Mouse (Mus musculus) heart, postnatal 36 days (tissue): ENCODE results near the gene Ctnna2. TPM values are rescaled to one million over a fixed set of nuclear protein-coding genes. Genes with fewer than 3 reads are reported as not detected.

Source experiments
- DNase-seq, 2 experiments: peaks; one replicate each; pipeline ENCODE4 v3.0.0; 2021 to 2022
- intact Hi-C: fragments of 180-260 bp; cut with DNase I; formaldehyde crosslinking; loops from one replicate; pipeline ENCODE4 v1.15.1; 2025
- total RNA-seq, 2 experiments: library from RNA; stranded (reverse); gene quantifications; 2 replicates each; pipeline ENCODE4 v1.2.3; 2021

Ctnna2 gene
- not detected for total RNA-seq

GRCm38 (mm10) chr6:77979241-77979961, at the start of gene Ctnna2:
Gene Ctnna2, minus strand, starts transcription at chr6:77979699.
- intact Hi-C loops = no loop called here
- DNase-seq = peak; percentile 20 to 21

DNA sequence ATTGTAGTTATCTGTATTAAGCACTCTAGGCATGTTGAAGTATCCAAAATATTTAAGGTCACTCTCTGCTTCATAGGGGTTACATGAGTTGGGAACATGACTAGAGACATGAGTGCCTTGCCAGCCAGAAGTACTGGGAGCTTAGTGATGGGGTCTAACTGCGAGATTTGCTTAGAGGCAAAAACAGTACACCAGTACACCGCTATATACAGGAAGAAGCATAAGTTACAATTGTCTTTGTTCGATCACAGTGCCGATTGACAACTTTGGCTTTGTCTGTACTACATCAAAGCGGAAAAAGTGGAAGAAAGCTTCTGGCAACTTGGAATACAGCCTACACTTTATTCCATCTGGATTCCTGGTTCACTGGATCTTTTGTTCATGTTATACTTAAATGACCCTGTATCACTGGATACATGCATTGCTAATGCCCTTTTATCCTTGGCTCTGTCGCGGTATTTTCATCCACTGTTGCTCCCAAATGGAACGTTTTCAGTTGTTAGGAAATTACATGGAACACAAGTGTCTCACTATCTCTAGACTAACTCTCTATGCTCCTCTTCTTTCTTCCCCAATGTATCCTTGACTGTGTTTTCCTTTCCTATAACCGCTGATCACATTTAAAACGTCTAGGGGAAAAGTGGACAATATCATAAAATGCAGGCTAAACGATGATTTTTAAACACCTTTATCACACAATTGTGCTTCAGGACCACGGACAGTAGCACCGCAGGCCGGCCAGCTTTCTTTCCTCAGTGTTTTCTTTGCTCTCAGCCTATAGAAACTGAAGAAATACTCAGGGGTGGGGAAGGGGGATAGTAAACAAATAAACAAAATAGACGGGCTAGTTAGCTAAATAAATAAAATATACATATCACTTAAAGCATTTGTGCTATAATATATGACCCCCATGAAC, 896 bp upstream of the Ctnna2 start:
- intact Hi-C loops = no loop called here
- no peak for DNase-seq

DNA sequence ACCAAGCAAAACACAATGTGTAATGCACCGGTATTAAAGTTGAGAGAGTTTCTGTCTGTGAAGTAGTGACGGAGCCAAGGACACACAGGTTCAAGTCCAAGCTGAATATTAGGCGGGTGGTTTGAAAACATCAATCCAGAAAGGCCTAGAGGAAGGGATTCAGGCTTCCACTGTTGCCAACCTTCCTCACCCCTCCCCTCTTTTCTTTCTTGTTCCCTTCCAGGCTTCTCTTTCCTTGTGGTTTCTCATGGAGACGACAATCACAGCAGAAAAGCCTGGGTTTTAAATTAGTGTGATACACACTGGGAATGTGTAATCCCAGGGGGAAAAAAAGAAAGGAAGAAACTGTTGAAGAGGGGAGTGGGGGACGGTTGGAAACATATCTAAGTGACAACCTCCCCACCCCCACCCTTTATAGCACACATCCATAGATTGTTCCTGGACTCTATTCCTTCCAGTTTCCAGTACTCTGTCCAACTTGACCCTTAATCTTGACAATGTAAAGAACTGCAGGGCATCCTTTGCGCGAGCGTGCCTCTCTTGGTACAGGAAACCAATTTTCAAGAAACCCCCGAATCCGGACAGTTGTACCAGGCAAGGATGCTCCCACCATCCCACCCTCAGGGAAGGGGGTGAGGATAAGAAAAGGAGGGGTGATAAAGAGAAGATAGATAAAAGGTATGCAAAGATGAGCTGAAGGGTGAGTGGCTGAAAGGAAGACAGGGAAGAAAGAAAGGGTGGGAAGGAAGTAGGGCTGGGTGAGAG, 841 bp downstream of the Ctnna2 start:
- DNase-seq = no peak
- intact Hi-C loops = no loop called here

GRCm38 (mm10) chr6:77970545-77971242, 8.8 kb downstream of the Ctnna2 start:
- intact Hi-C loops = no loop called here
- no peak for DNase-seq

DNA sequence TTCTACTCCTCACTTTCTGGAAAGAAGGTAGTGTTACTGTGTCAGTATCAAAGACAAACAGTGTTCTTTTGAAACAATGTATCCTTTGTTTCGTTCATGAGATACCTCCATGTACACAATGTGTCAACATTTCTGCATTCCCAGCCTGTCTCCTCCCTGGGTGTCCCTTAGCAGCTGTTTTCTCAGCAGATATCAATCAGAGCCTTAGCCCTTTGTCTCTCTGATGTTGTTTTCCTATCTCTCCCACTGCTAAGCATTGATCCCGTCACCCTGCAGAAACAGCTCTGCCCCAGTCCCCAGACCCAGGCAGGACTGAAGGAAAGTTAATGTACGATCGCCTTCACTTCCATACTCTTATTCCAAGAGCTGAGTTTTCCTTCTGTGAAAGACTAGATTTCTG, 9.7 kb downstream of the Ctnna2 start:
- intact Hi-C loops = no loop called here
- no peak for DNase-seq

DNA sequence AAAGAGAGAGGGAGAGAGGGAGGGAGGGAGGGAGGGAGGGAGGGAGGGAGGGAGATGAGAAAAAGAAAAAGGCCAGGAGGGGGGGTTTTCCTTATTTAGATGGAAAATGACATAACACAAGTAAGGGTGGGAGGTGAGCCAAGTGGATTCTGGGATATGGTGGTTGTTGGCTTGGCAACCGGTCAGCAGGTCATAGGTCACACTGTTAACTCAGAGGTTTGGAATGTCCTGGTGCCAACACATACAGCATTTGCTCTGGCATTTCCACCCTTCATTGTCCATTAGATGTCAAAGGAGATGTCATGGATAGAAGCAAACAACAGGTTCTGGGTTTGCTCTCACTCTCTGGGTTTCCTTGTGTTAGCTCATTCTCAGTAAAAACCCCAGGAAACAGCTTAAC, 17.5 kb downstream of the Ctnna2 start:
- intact Hi-C loops = no loop called here
- DNase-seq = no peak

DNA sequence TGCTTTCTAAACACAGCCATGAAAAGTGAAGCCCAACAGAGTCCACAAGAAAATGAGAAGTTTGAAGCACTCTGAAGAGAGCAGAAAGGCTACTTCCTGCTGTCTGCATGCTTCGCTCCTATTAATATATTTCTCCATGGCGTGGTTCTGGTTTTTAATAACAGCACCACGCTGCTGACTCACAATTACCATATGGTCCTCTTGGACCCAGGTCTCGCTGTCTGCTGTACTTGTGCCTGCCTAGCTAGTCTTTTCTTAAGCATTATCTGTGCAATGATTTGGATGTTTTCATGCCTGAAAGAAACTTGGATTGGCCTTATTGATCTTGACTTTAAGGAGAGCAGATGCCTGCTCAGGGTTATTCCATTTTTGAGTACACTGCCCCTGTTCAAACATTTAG, 28.2 kb downstream of the Ctnna2 start:
- no peak for DNase-seq
- intact Hi-C loops = no loop called here

DNA sequence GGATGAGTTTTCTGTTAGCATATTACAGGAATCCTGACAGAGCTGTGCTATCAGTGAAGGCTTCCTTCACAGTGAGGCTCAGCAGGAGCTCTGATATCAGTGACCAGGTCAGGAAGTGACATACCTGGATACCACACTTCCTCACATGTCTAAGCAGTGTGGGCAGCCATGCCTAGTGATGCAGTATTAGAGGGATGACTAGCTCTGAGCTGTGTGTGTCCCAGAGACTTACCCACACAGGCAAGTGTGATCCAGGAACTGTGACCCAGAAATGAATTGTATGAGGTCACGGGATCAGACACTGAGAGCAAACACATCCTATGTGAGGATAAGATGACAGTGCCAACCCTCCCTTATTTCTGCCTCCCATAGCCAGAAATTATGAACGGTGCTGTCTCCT, 28.8 kb downstream of the Ctnna2 start:
- intact Hi-C loops = no loop called here

DNA sequence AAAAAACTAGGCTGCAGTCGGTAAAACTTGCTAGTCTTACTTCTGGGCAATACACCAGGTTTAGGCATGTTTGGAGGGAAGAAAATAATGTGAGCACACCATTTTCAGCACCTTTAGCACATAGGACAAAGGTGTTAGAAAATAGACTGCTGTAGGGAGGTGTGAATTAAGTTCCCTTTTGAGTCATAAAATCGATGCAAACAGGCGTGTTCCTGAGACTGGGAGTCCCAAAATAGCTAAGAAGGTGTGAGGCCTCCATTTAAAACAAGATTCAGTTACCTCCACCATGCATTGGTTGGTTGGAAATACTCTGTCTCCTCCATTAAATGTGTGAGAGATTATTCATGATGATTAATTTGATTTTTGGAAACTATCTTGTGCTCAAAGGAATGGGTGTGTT, 50.1 kb downstream of the Ctnna2 start:
- intact Hi-C loops = no loop called here
- no peak for DNase-seq

More for the DNA sequence above, 28.8 kb downstream of the Ctnna2 start:
- no peak for DNase-seq

DNA sequence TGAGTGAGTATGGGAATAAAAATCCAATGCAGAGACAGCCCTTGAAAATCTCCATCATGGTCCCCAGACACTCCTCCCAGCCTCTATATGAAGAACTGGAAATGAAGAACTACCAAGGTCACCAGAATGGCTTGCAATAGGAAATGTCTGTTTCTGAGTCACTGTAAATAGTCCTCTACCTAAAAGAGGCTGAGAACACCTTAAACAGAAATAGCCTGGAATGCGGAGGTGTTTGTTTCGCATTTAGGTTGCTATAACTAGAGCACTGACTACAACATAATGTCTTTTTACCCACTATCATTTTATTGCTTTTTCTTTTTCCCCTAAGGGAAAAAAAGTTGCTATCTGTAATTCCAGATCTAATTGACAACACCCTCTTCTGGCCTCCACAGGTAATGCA, 106.3 kb downstream of the Ctnna2 start:
- intact Hi-C loops = no loop called here
- no peak for DNase-seq

- intact Hi-C loops = no loop called here
- DNase-seq = no peak
Observed at GRCm38 (mm10) chr6:77869313-77869712, 110.2 kb downstream of the Ctnna2 start.

DNA sequence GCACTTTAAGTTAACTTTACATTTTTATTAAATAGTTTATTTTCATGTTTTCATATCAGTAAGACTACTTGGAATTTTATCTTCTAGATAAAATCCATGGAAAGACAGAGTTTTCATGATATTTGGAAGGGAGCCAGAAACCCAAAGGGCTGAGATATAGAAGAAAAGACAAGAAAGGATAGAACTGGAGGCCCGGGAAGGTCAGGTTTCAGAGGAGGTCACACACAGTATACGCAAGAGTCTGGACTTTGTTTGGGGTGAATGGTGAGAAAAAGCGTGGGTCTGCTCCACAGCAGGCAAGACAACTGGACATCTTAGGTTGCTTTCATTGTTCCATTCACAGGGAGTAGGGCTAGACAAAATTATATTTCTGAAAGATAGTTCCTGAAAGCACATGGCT, 111.4 kb downstream of the Ctnna2 start:
- intact Hi-C loops = no loop called here
- no peak for DNase-seq

DNA sequence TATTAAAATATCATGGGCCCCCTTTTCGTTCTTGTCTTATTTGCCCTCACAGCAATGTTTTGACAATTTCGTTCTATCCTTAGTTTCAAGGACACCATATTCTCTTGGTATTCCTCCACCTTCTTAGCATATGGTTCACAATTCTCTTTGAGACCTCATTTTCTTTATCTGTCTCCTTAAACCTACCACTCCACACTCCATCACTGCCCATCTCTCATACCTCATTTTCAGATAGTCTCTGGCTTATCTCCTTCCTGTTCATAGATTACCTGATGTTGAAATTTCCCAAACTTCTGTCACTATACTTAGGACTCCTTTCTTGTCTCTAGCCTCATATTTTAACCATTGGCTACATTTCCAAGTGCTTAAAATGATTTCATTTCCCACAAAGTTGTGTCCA, 116.1 kb downstream of the Ctnna2 start:
- no peak for DNase-seq
- intact Hi-C loops = no loop called here

GRCm38 (mm10) chr6:77862781-77863180, 116.7 kb downstream of the Ctnna2 start:
- intact Hi-C loops = no loop called here
- no peak for DNase-seq

DNA sequence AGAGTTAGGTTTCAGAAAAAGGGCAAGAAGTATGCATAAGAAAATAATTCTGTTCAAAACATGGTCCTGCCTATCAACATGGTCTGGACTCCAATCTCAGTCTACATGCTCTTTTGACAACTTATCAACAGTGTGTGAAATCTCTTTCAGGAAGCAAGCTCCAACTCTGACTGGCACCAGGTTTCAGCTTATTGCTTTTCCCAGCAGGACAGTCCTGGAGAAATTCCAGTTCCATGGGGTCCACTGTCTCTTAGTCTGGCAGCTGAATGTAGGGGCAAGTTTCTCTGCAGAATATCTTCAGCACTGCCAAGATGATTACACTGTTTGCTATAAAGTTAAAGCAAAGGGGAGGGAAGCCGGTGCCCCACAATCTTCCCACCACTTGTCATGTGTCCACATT, 130.1 kb downstream of the Ctnna2 start:
- intact Hi-C loops = no loop called here
- DNase-seq = no peak

- intact Hi-C loops = no loop called here
- DNase-seq = no peak
Observed at GRCm38 (mm10) chr6:77848796-77849195, 130.7 kb downstream of the Ctnna2 start.

DNA sequence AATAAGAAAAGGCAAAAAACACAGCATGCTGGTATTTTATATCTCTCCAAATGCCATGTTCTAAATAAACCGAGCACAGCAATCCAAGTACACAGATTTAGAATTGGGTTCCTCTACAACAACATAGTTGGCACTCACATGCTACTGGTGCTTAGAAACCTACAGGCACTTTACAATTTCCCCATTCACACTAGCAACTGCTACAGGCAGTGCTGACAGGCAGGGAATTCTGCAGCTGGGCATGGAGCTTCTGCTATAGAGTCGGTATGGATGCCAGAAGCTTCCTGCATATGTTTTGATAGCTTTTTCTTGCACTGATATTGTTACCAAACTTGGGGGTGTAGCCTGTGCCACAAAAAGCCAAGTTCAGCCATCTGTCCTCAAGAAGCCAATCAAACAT, 131.8 kb downstream of the Ctnna2 start:
- intact Hi-C loops = no loop called here
- no peak for DNase-seq

DNA sequence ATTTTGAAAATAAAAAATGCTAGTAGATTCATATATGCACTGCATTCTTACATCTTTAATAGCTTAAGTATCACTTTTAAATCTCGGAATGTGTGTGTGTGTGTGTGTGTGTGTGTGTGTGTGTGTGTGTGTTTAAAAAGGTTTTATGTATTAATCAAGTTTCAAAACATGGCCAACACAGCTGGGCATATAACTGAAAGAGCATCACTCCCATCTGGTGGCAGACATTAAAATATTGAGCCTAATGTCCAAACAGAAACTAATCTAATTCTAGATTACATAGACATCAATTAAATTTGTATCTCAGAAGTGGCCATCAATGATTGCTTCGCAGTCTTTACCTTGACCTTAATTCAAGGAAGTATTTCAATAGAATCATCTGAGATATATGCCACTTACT, 140.4 kb downstream of the Ctnna2 start:
- intact Hi-C loops = loop anchor here (10.0 kb wide), 1 partner anchor 184 kb away; no protein-coding TSS in a partner anchor
- DNase-seq = no peak

DNA sequence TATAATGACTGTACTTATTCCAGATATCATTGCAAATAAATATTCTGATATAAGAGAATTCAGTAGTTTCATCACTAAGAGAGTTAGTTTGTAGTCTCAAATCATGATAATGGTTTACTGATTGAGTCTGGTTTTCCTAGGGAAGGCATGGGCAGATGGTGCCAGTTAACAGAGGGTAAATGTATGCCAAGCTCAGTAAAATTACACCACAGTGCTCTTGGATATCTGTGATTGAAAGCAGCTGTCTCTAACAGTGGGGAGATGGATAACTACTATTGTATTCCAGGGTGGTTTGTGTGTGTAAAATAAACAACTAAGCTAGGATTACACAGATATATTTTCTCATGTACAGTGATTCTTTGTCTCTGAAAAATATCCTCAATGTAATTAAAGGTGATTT, 140.8 kb downstream of the Ctnna2 start:
- intact Hi-C loops = loop anchor here (10.0 kb wide), 1 partner anchor 184 kb away; no protein-coding TSS in a partner anchor
- no peak for DNase-seq

GRCm38 (mm10) chr6:77837543-77837942, 142.0 kb downstream of the Ctnna2 start:
- DNase-seq = no peak
- intact Hi-C loops = loop anchor here (10.0 kb wide), 1 partner anchor 183 kb away; no protein-coding TSS in a partner anchor
